Mouse (Mus musculus) heart, postnatal 0 days (tissue): ENCODE data around the gene Dhcr24.

Source experiments
- CTCF ChIP-seq: IDR thresholded peaks from 2 replicates; pipeline ENCODE4 v1.5.1; 2016; ENCODE audit warnings: antibody characterized with exemption, control low read depth, low read depth
- EP300 ChIP-seq: IDR thresholded peaks from 2 replicates; pipeline ENCODE4 v1.6.1; 2016; ENCODE audit warnings: antibody characterized with exemption, low read depth

DNA sequence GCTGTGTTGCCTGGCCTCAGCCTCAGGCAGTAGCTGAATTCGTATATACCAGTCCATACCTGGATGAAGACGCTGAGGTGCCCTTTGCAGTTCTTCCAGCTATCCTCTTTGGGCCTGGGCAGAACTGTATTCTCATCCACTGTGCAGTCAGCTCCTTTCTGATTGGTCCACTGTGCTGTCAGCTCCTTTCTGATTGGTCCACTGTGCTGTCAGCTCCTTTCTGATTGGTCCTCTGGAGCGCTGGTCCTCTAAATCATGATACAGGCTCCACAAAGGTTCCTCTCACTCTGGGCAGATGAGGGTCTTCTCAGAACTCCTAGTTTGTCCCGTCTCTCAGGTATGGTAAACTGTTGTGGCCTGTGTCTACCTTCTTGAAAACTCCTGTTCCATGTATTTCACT is 8.8 kb downstream of the Dhcr24 start:
- TF ChIP-seq CTCF: no peak
- no peak for TF ChIP-seq EP300
